Mouse (Mus musculus) layer of hippocampus, adult 9-10 months (tissue): ENCODE results near the gene Lrch4.

Source experiments
- DNase-seq: peaks from one replicate; pipeline ENCODE4 v3.0.0; 2022; ENCODE audit warnings: low spot score

Lrch4 gene

GRCm38 (mm10) chr5:137628498-137629305, at the start of gene Lrch4, which contains the start of the genes Fbxo24 and Gm20605:
TSS of gene Lrch4 (plus strand) at chr5:137629121.
TSS of gene Fbxo24 (minus strand) at chr5:137629002.
TSS of gene Gm20605 (plus strand) at chr5:137629175.
- peak; percentile 99 for DNase-seq

GRCm38 (mm10) chr5:137580246-137580645, 48.7 kb upstream of the Lrch4 start:
- no peak for DNase-seq

GRCm38 (mm10) chr5:137582702-137583101, 46.2 kb upstream of the Lrch4 start:
- DNase-seq = no peak

- no peak for DNase-seq
These were observed 45.2 kb upstream of the Lrch4 start for GRCm38 (mm10) chr5:137583670-137584169.

- peak; percentile 62 for DNase-seq
These were observed 43.9 kb upstream of the Lrch4 start for GRCm38 (mm10) chr5:137584976-137585375.

GRCm38 (mm10) chr5:137590507-137590906, 38.4 kb upstream of the Lrch4 start:
- DNase-seq = no peak

GRCm38 (mm10) chr5:137595921-137596320, 33.0 kb upstream of the Lrch4 start:
- no peak for DNase-seq

- DNase-seq = no peak
These were observed 32.2 kb upstream of the Lrch4 start for GRCm38 (mm10) chr5:137596601-137597261.

GRCm38 (mm10) chr5:137597625-137598024, 31.3 kb upstream of the Lrch4 start:
- no peak for DNase-seq

GRCm38 (mm10) chr5:137598100-137598826, 30.7 kb upstream of the Lrch4 start:
- no peak for DNase-seq

- DNase-seq = no peak
These were observed 29.3 kb upstream of the Lrch4 start for GRCm38 (mm10) chr5:137599600-137599999.

GRCm38 (mm10) chr5:137600281-137600618, 28.7 kb upstream of the Lrch4 start:
- DNase-seq = no peak

GRCm38 (mm10) chr5:137600619-137601364, 28.1 kb upstream of the Lrch4 start, which contains the start of gene Mospd3:
TSS of gene Mospd3 (minus strand) at chr5:137601058.
- DNase-seq = peak; percentile 98

- no peak for DNase-seq
These were observed 27.6 kb upstream of the Lrch4 start for GRCm38 (mm10) chr5:137601365-137601729.

- no peak for DNase-seq
These were observed 20.9 kb upstream of the Lrch4 start for GRCm38 (mm10) chr5:137607860-137608653.

GRCm38 (mm10) chr5:137608654-137609190, 20.2 kb upstream of the Lrch4 start:
- no peak for DNase-seq

GRCm38 (mm10) chr5:137609292-137609691, 19.6 kb upstream of the Lrch4 start:
- DNase-seq = no peak

- no peak for DNase-seq
These were observed 18.9 kb upstream of the Lrch4 start for GRCm38 (mm10) chr5:137610056-137610455.

- DNase-seq = no peak
These were observed 18.2 kb upstream of the Lrch4 start for GRCm38 (mm10) chr5:137610548-137611244.

GRCm38 (mm10) chr5:137611245-137611602, 17.7 kb upstream of the Lrch4 start:
- no peak for DNase-seq
